Mouse (Mus musculus): ENCODE results near the gene Acsf3. TPM values are rescaled to one million over a fixed set of nuclear protein-coding genes. Genes with fewer than 3 reads are reported as not detected.

The Acsf3 gene
- polyA plus RNA-seq, 1 experiment: 34.1 TPM

- Histone ChIP-seq H3K4me3 (ENCODE audit: low read depth, low read length) (no peak overlapping the region), H3K4me1 (ENCODE audit: control insufficient read depth, insufficient read depth, insufficient read length, low read length) (peaks cover 6% of the 10 kb centered on the region; the same call in 1 of the 2 replicates), H3K27me3 (ENCODE audit: control insufficient read depth, insufficient read depth, low read length) (no peaks in the 10 kb centered on the region), H3K36me3 (ENCODE audit: control insufficient read depth, insufficient read depth, low read length) (no peaks in the 10 kb centered on the region), H3K27ac (ENCODE audit: insufficient read depth, low read depth, low read length) (no peak overlapping the region)
- WGBS: 88% methylated on average over 11 of the region's 11 CpGs
- TF ChIP-seq CTCF (IDR thresholded peaks at IDR 0.05; ENCODE audit: extremely low read depth, insufficient read length, insufficient replicate concordance, low read depth, low read length) (no peak), POLR2A (IDR thresholded peaks at IDR 0.05; ENCODE audit: low read depth, low read length) (no peak)
Observed at GRCm38 (mm10) chr8:122736623-122737022, 38.7 kb upstream of the Acsf3 start.

GRCm38 (mm10) chr8:122737071-122737470 is 38.2 kb upstream of the Acsf3 start:
- TF ChIP-seq CTCF (IDR thresholded peaks at IDR 0.05; ENCODE audit: extremely low read depth, insufficient read length, insufficient replicate concordance, low read depth, low read length) (no peak), POLR2A (IDR thresholded peaks at IDR 0.05; ENCODE audit: low read depth, low read length) (no peak)
- no peak overlapping the region for H3K4me3 ChIP-seq (ENCODE audit: low read depth, low read length)
- 66% methylated on average over 4 of the region's 4 CpGs for WGBS
- no peak overlapping the region for H3K27ac ChIP-seq (ENCODE audit: insufficient read depth, low read depth, low read length)
- H3K27me3 ChIP-seq (ENCODE audit: control insufficient read depth, insufficient read depth, low read length): no peaks in the 10 kb centered on the region
- H3K4me1 ChIP-seq (ENCODE audit: control insufficient read depth, insufficient read depth, insufficient read length, low read length): peaks cover 6% of the 10 kb centered on the region; the same call in 1 of the 2 replicates
- no peaks in the 10 kb centered on the region for H3K36me3 ChIP-seq (ENCODE audit: control insufficient read depth, insufficient read depth, low read length)

- Histone ChIP-seq H3K4me3 (ENCODE audit: low read depth, low read length) (no peak overlapping the region), H3K27ac (ENCODE audit: insufficient read depth, low read depth, low read length) (no peak overlapping the region), H3K4me1 (ENCODE audit: control insufficient read depth, insufficient read depth, insufficient read length, low read length) (peaks cover 6% of the 10 kb centered on the region; the same call in 1 of the 2 replicates), H3K27me3 (ENCODE audit: control insufficient read depth, insufficient read depth, low read length) (peaks cover 3% of the 10 kb centered on the region; the same call in 1 of the 2 replicates), H3K36me3 (ENCODE audit: control insufficient read depth, insufficient read depth, low read length) (no peaks in the 10 kb centered on the region)
- TF ChIP-seq CTCF (IDR thresholded peaks at IDR 0.05; ENCODE audit: extremely low read depth, insufficient read length, insufficient replicate concordance, low read depth, low read length) (no peak), POLR2A (IDR thresholded peaks at IDR 0.05; ENCODE audit: low read depth, low read length) (no peak)
- 90% methylated on average over 6 of the region's 6 CpGs for WGBS
Observed at GRCm38 (mm10) chr8:122737886-122738285, 37.4 kb upstream of the Acsf3 start.

- TF ChIP-seq CTCF (IDR thresholded peaks at IDR 0.05; ENCODE audit: extremely low read depth, insufficient read length, insufficient replicate concordance, low read depth, low read length) (no peak), POLR2A (IDR thresholded peaks at IDR 0.05; ENCODE audit: low read depth, low read length) (no peak)
- no peak overlapping the region for H3K4me3 ChIP-seq (ENCODE audit: low read depth, low read length)
- H3K36me3 ChIP-seq (ENCODE audit: control insufficient read depth, insufficient read depth, low read length): no peaks in the 10 kb centered on the region
- WGBS: 25% methylated on average over 11 of the region's 11 CpGs
- H3K4me1 ChIP-seq (ENCODE audit: control insufficient read depth, insufficient read depth, insufficient read length, low read length): peaks cover 6% of the 10 kb centered on the region; the same call in 1 of the 2 replicates
- no peak overlapping the region for H3K27ac ChIP-seq (ENCODE audit: insufficient read depth, low read depth, low read length)
- H3K27me3 ChIP-seq (ENCODE audit: control insufficient read depth, insufficient read depth, low read length): peaks cover 4% of the 10 kb centered on the region; the same call in 1 of the 2 replicates
Observed at GRCm38 (mm10) chr8:122739102-122739725, 36.1 kb upstream of the Acsf3 start.

DNA sequence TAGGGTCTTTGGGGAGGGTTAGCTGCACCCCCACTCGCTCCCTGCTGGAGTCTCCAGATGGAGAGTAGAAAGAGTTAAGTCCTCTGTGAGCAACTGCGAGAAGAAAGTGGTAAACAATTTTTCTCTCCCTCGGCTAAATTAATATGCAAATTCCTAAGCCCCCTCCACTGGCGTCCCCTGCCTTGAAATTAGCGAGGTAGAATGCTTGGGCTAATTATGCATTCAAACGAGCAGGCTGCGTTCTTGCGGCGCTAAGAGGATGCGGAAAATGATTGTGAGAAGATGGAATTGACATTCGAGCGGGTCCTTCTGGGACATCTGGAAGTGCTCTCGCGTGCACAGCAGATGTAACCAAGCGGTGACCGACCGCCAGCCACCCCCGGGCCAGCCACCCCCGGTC is 32.8 kb upstream of the Acsf3 start:
- WGBS: 39% methylated on average over 19 of the region's 19 CpGs

GRCm38 (mm10) chr8:122745022-122745749 is 30.1 kb upstream of the Acsf3 start:
- no peaks in the 10 kb centered on the region for H3K36me3 ChIP-seq (ENCODE audit: control insufficient read depth, insufficient read depth, low read length)
- 22% methylated on average over 17 of the region's 17 CpGs for WGBS
- peaks cover 4% of the 10 kb centered on the region for H3K27me3 ChIP-seq (ENCODE audit: control insufficient read depth, insufficient read depth, low read length)
- H3K27ac ChIP-seq (ENCODE audit: insufficient read depth, low read depth, low read length): no peak overlapping the region
- no peak for TF ChIP-seq CTCF (IDR thresholded peaks at IDR 0.05; ENCODE audit: extremely low read depth, insufficient read length, insufficient replicate concordance, low read depth, low read length)
- no peak for TF ChIP-seq POLR2A (IDR thresholded peaks at IDR 0.05; ENCODE audit: low read depth, low read length)
- no peaks in the 10 kb centered on the region for H3K4me1 ChIP-seq (ENCODE audit: control insufficient read depth, insufficient read depth, insufficient read length, low read length)
- no peak overlapping the region for H3K4me3 ChIP-seq (ENCODE audit: low read depth, low read length)

More for the DNA sequence above, 32.8 kb upstream of the Acsf3 start:
- H3K4me1 ChIP-seq (ENCODE audit: control insufficient read depth, insufficient read depth, insufficient read length, low read length): peaks cover 3% of the 10 kb centered on the region; the same call in 1 of the 2 replicates
- H3K27me3 ChIP-seq (ENCODE audit: control insufficient read depth, insufficient read depth, low read length): peaks cover 4% of the 10 kb centered on the region
- no peak overlapping the region for H3K4me3 ChIP-seq (ENCODE audit: low read depth, low read length)
- no peak for TF ChIP-seq CTCF (IDR thresholded peaks at IDR 0.05; ENCODE audit: extremely low read depth, insufficient read length, insufficient replicate concordance, low read depth, low read length)
- no peak for TF ChIP-seq POLR2A (IDR thresholded peaks at IDR 0.05; ENCODE audit: low read depth, low read length)
- no peak overlapping the region for H3K27ac ChIP-seq (ENCODE audit: insufficient read depth, low read depth, low read length)
- H3K36me3 ChIP-seq (ENCODE audit: control insufficient read depth, insufficient read depth, low read length): no peaks in the 10 kb centered on the region

GRCm38 (mm10) chr8:122745750-122746275 is 29.5 kb upstream of the Acsf3 start:
- Histone ChIP-seq H3K27ac (ENCODE audit: insufficient read depth, low read depth, low read length) (no peak overlapping the region), H3K4me3 (ENCODE audit: low read depth, low read length) (no peak overlapping the region), H3K27me3 (ENCODE audit: control insufficient read depth, insufficient read depth, low read length) (peaks cover 4% of the 10 kb centered on the region), H3K4me1 (ENCODE audit: control insufficient read depth, insufficient read depth, insufficient read length, low read length) (no peaks in the 10 kb centered on the region), H3K36me3 (ENCODE audit: control insufficient read depth, insufficient read depth, low read length) (no peaks in the 10 kb centered on the region)
- TF ChIP-seq POLR2A (IDR thresholded peaks at IDR 0.05; ENCODE audit: low read depth, low read length): no peak
- no peak for TF ChIP-seq CTCF (IDR thresholded peaks at IDR 0.05; ENCODE audit: extremely low read depth, insufficient read length, insufficient replicate concordance, low read depth, low read length)
- WGBS: 42% methylated on average over 16 of the region's 16 CpGs
